Mouse (Mus musculus) cerebellum, postnatal 10 days (tissue): Measurements from ENCODE around the gene Sar1a.

Experiments
- DNase-seq, 2 experiments: peaks; one replicate each; pipeline ENCODE4 v3.0.0; 2021; ENCODE audit warnings: mixed read lengths in 2 of 2

Gene Sar1a

GRCm38 (mm10) chr10:61736671-61737078 is 56.6 kb downstream of the Sar1a start:
- no peak for DNase-seq

- DNase-seq, result no peak
Measured at GRCm38 (mm10) chr10:61737537-61737936, 57.4 kb downstream of the Sar1a start.

DNA sequence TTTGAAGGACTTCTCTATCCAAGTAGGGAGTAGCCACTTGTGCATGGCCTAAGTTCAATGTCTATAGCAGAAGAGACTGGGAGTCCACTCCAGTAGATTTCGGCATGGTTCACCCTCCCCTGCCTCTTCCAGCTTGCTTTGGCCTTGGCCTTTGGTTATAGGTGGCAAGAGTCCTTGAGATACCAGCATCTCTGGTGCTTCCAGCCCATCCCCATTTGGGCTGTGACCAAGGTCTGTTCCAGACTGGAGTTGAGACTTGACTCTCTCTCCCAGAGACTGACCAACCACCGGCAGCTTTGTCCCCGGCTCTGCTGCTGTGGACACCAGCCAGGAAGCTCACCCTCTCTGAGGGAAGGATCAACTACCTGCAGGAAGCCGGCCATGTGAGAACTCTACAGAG is 58.0 kb downstream of the Sar1a start:
- DNase-seq, result no peak

- DNase-seq, result no peak
Measured at GRCm38 (mm10) chr10:61741306-61741705, 61.2 kb downstream of the Sar1a start.

DNA sequence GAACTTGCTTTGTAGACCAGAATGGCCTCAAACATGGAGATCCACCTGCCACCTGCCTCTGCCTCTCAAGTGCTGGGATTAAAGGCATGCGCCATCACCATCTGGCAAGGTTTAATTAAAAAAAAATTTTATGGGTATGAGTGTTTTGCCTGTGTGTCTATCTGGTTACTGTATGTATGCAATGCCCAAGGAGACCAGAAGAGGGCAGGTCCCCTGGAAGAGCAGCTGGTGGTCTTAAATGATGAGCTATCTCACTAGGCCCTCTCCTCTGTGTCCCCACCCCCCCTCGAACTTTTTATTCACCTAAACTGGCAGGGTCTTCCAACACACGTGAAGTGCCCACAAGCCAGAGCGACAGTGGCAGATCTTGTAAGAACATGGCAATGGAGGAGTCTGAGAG is 61.8 kb downstream of the Sar1a start:
- no peak for DNase-seq

- DNase-seq, result no peak
Measured at GRCm38 (mm10) chr10:61742336-61742735, 62.2 kb downstream of the Sar1a start.
